ENCODE assay signal across 49 mouse cellular contexts in the genomic region with DNA sequence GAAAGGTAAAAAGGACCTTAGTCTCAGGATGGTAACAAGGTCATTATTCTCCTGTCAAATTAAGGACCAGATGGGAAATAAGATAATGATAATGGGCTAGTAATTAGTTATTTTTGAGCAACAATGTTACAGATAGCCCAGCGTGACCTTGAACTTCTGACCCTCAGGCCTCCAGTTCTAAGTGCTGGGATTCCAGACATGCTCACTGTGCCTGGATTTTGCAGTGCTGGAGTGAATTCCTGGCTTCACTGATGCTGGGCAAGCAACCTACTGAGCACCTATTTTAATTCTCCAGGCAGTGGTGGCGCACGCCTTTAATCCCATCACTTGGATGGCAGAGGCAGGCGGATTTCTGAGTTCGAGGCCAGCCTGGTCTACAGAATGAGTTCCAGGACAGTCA. TPM values are rescaled to one million over a fixed set of nuclear protein-coding genes. Genes with fewer than 3 reads are reported as not detected.
"Had no signal": no experiment of that assay in that cellular context is flagged by ENCODE, and none has a peak within 500 bp of the region (broad histone marks: within the 10 kb centered on the region; RNA-seq: fewer than 3 reads in every experiment).

No protein-coding gene starts in this region.

- DNase-seq: heart, postnatal 10 days; heart, postnatal 14 days; heart, postnatal 36 days; heart, postnatal 4 days; kidney, adult 11 months; kidney, adult 18-20 months; kidney, adult 2 months; kidney, adult 8-10 months; kidney, adult 9 months; kidney, postnatal 10 days; kidney, postnatal 14 days; kidney, postnatal 25 days; kidney, postnatal 36 days; kidney, postnatal 4 days; layer of hippocampus, adult 9-11 months; layer of hippocampus, postnatal 36 days had no signal

- H3K27ac ChIP-seq: heart, embryonic 13.5 days; heart, embryonic 15.5 days; hindbrain, embryonic 10.5 days; hindbrain, embryonic 12.5 days; hindbrain, embryonic 13.5 days; hindbrain, embryonic 14.5 days; hindbrain, embryonic 15.5 days; hindbrain, postnatal 0 days; intestine, embryonic 15.5 days; kidney, embryonic 15.5 days; kidney, postnatal 0 days; layer of hippocampus, adult 2 months; left cerebral cortex, adult 2 months had no signal

- H3K36me3 ChIP-seq: heart, embryonic 12.5 days; heart, embryonic 13.5 days; heart, embryonic 15.5 days; hindbrain, embryonic 10.5 days; hindbrain, embryonic 12.5 days; hindbrain, embryonic 13.5 days; hindbrain, embryonic 15.5 days; intestine, embryonic 15.5 days; kidney, embryonic 15.5 days had no signal

- H3K27me3 ChIP-seq: heart, embryonic 12.5 days; heart, embryonic 13.5 days; heart, embryonic 15.5 days; hindbrain, embryonic 12.5 days; hindbrain, embryonic 13.5 days; hindbrain, embryonic 15.5 days; intestine, embryonic 15.5 days; kidney, embryonic 15.5 days had no signal

- H3K4me3 ChIP-seq: heart, embryonic 12.5 days; heart, embryonic 13.5 days; heart, embryonic 15.5 days; hindbrain, embryonic 10.5 days; hindbrain, embryonic 12.5 days; hindbrain, embryonic 13.5 days; hindbrain, embryonic 15.5 days; intestine, embryonic 15.5 days; kidney, embryonic 15.5 days; layer of hippocampus, adult 2 months; left cerebral cortex, adult 2 months had no signal

- H3K9ac ChIP-seq: heart, embryonic 12.5 days; heart, embryonic 13.5 days; heart, embryonic 15.5 days; hindbrain, embryonic 12.5 days; hindbrain, embryonic 13.5 days; hindbrain, embryonic 14.5 days; hindbrain, embryonic 15.5 days; intestine, embryonic 15.5 days; kidney, embryonic 15.5 days had no signal

RNA-seq across cellular contexts. Expression of a gene that starts 8.6 kb away (rescaled TPM):
- total RNA-seq: heart, postnatal 10 days; heart, postnatal 14 days; heart, postnatal 25 days; heart, postnatal 36 days; heart, postnatal 4 days; hematopoietic stem cell, adult 5-6 weeks; hindbrain, postnatal 0 days; layer of hippocampus, adult 18-20 months; layer of hippocampus, adult 2 months; layer of hippocampus, postnatal 10 days; layer of hippocampus, postnatal 14 days; layer of hippocampus, postnatal 25 days; left cerebral cortex, adult 18-20 months; left cerebral cortex, adult 2 months; left cerebral cortex, adult 8-10 months had no signal
- polyA plus RNA-seq: heart, embryonic 12.5 days; heart, embryonic 13.5 days; heart, embryonic 14.5 days; heart, embryonic 15.5 days; heart, embryonic 16.5 days; heart, postnatal 0 days; hindbrain, embryonic 11.5 days; hindbrain, embryonic 13.5 days; hindbrain, embryonic 14.5 days; hindbrain, embryonic 15.5 days; hindbrain, embryonic 16.5 days; hindbrain, postnatal 0 days; inflammation-experienced regulatory T-cells, adult 6 months; intestine, embryonic 14.5 days; intestine, embryonic 15.5 days; intestine, embryonic 16.5 days; intestine, postnatal 0 days; kidney, adult 2 months; kidney, embryonic 14.5 days; kidney, embryonic 15.5 days; kidney, postnatal 0 days; large intestine, adult 2 months had no signal
